Mouse (Mus musculus) E14TG2a.4 (cell line): ENCODE data around the gene Phf7.

Source experiments
- CTCF ChIP-seq: conservative IDR thresholded peaks from 2 replicates; pipeline ENCODE4 v1.5.1; 2014; ENCODE audit warnings: low read length
- NANOG ChIP-seq: IDR thresholded peaks from 2 replicates; pipeline ENCODE4 v1.6.1; 2014; ENCODE audit warnings: borderline replicate concordance, low read length, mixed read lengths
- POU5F1 ChIP-seq: IDR thresholded peaks from 2 replicates; pipeline ENCODE4 v1.6.1; 2014; ENCODE audit warnings: low read length, borderline replicate concordance

DNA sequence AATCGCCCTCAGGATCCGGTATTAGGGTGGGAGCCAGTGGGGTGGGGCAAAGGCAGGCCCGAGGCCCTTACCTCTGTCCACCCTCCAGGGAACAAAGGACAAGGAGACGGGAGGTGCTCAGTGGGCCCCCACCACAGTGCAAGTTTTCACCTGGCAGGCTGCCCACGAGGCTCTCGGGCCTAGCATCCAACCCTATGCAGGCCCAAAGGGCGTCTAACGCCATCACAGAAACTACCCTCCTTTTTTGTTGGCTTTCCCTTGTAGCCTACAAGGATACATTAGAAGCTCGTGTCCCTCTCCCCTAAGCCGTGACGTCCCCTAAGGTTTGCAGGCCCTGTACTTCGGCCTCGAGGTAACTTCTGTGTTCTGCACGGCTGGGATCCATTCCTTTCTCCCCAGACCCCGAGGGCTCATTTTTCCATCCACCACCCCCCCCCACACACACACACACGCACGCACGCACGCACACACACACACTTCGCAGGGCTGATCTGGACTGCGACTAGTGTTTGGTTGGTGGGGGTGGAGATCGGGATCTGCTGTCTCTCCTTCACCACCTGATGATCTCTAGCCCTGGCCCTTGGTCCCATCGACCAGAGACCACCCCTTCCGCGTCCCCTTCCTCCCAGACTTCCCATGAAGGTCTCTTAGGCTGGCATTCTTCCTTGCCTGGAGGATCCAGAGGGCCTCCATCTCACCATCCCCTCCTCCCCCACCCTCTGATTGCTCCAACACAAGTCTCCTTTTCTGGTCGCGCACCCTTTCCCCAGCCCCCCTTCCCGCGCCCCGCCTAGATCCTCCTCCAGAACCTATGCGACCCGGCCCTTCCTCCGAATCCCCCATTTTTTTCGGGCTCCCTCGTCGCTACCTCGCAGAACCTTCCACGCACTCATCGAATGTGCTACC is 45.3 kb downstream of the Phf7 start:
- TF ChIP-seq CTCF (no peak), POU5F1 (no peak), NANOG (no peak)
